Mouse (Mus musculus): Measurements from ENCODE around the gene Cts8. TPM values are rescaled to one million over a fixed set of nuclear protein-coding genes. Genes with fewer than 3 reads are reported as not detected.

The Cts8 gene
- polyA plus RNA-seq (2012; rRNA removed), result not detected in 2 replicates

DNA sequence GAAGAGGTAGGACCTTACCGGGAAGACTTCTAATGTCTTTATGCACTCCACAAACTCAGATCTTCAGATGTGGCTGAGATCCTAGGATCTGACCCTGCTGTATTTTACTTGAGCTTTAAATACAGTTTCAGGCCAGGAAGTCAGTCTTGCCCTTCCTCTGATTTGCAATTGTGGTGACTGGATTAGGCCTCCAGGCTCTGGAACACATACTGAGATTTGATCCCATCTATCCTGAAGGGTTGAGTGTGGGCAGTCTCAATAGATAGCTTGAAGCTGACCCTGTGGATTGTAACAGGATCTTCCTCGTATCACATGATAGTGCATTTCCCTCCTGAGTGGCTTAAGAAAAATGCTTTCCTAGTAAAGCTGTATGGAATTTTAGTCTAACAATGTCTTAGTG is at the start of gene Cts8:
Cts8 (minus strand) TSS at position 101 of the 400 bp plus-strand sequence.
- DNase-seq (ENCODE audit: extremely low spot score in 1 of 2, low spot score in 1 of 2), result no peak

DNA sequence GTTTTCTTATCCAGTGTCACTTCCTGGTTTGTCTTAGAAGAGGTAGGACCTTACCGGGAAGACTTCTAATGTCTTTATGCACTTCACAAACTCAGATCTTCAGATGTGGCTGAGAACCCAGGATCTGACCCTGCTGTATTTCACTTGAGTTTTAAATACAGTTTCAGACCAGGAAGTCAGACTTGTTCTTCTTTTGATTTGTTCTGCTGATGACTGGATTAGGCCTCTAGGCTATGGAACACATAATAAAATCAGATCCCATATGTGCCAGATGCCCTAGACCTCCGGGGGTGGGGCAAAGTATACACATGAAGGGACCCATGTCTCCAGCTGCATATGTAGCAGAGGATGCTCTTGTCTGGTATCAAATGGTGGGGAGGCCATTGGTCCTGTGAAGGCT is 33.6 kb upstream of the Cts8 start, which contains the start of gene Gm49398:
Gm49398 (minus strand) TSS at position 101 of the 400 bp plus-strand sequence.
- DNase-seq (ENCODE audit: extremely low spot score in 1 of 2, low spot score in 1 of 2), result no peak

DNA sequence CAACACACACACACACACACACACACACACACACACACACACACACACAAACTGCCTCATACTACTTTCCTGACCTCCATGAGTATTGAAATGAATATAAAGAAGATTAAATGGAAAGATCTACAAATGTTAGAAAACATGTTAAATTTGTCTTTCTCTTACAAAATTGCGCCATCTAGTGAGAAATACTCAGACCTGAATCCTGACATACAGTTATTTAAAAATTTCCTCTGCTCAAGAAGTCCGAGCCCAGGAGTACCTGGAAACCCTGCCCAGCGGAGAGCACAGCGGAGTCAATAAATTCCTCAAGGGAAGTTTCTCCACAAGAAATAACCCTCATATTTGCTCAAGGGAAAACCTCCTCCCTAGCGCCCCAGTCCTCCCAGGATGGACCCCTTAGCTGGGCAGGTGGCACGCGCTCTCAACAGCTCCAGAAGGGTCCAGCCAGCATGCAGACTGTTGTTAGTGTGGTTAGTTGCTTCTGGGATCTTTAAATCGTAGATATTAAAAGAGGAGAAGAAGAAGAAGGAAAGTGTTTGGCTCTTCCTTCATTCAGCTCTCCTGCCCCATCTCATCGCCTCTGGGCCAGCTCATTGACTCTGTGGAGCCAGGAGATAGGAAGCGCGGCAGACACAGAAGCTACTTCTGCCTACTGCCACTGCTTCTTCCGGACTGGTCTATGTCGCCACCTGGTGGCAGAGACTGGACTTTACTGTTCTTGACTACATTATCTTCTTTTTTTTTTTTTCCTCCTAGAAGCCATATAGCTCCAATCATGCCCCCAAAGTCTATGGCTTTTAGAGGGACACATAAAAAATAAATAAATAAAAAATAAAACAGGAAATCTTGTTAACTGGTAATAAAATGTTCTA is 13.8 kb downstream of the Cts8 start:
- DNase-seq (ENCODE audit: extremely low spot score in 1 of 2, low spot score in 1 of 2), result peak; percentile 0 to 44

- no peak for DNase-seq (ENCODE audit: extremely low spot score in 1 of 2, low spot score in 1 of 2)
Observed at GRCm38 (mm10) chr13:61203310-61203709, 51.8 kb downstream of the Cts8 start, which contains the start of gene Cts6. TSS of gene Cts6 (minus strand) at chr13:61203410.

Other genes starting within 250 kb of the Cts8 start
- 1.8 and 11.0 TPM in 2 replicates for gene Ctsj, start 249.4 kb downstream of the Cts8 start, polyA plus RNA-seq (2012; rRNA removed)
- gene Ctsq, start 214.7 kb downstream of the Cts8 start, polyA plus RNA-seq (2012; rRNA removed), result 0.20 and 0.21 TPM in 2 replicates
- 0.14 and 1.8 TPM in 2 replicates for gene Ctsr, start 91.1 kb downstream of the Cts8 start, polyA plus RNA-seq (2012; rRNA removed)
- gene Cts6, start 51.9 kb downstream of the Cts8 start, polyA plus RNA-seq (2012; rRNA removed), result not detected in 2 replicates
- gene Gm49398, start 33.5 kb upstream of the Cts8 start, polyA plus RNA-seq (2012; rRNA removed), result not detected in 2 replicates
- gene Cts7, start 102.8 kb upstream of the Cts8 start, polyA plus RNA-seq (2012; rRNA removed), result not detected in 2 replicates